Mouse (Mus musculus) cerebellum, adult (tissue): Measurements from ENCODE around the gene Ripply2.

Experiments
- ATAC-seq: cut with Nextera tagmentation; 2 replicates; pipeline ENCODE4 v1.9.2; 2017; ENCODE audit warnings: mild to moderate bottlenecking, moderate library complexity, mixed read lengths; ENCODE audit not compliant: insufficient number of reproducible peaks, low FRiP score, low TSS enrichment

Ripply2 gene

DNA sequence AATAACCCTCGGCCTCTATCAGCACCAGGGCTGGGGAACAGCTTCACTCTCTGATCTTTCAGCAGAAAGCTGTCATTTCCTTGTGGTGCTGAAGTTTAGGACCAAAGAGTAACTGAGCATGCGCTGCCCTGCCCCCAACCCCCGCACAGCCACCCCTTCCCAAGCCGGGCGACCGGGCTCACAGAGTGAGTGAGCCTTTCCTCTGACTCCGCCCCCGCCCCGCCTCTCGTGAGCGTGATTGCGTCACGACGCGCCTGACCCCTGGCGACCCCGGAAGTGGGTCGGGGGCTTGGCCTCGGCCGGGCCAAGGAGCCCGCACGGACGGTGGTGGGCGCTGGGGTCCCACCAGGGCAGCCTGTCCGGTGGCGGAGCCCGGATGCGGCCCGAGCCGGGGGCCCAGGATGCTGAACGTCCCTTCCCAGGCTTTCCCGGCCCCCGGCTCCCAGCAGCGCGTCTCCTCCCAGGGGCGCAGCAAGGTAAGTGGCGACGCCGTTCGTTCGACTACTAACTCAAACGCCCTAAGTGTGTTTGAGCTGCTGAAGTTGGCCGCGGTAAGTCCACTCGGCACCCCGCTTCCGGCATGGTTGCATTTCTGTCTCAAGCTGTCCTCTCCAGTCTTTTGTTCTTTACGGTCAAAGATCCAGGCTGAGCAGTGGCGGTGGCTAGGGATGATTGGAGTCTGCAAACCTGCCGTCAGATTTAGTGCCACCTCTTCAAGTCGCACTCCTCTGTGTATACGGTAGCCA is 6.6 kb downstream of the Ripply2 start, which contains the start of gene Cyb5r4:
Cyb5r4 (plus strand) TSS at position 237 of the 746 bp plus-strand sequence.
- peak; percentile 92 for ATAC-seq

DNA sequence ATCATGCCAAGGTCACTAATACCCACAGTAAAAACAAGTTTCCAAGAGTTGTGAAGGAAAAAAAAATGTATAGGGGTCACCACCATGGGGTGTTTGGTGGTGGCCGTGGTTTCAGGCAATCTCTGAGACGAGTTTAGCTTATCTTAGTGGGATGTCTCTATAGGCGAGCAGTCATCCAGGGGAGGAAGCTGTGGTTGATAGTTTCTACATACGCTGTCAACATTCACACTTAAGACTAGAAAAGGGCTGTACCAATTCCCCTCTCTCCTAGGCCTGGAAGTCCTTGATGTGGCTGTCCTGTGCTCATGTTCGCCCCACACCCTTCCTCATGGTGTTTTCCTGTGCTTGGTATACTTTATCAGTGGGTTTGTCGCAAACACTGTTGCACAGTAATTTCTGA is 10.4 kb downstream of the Ripply2 start:
- no peak for ATAC-seq

DNA sequence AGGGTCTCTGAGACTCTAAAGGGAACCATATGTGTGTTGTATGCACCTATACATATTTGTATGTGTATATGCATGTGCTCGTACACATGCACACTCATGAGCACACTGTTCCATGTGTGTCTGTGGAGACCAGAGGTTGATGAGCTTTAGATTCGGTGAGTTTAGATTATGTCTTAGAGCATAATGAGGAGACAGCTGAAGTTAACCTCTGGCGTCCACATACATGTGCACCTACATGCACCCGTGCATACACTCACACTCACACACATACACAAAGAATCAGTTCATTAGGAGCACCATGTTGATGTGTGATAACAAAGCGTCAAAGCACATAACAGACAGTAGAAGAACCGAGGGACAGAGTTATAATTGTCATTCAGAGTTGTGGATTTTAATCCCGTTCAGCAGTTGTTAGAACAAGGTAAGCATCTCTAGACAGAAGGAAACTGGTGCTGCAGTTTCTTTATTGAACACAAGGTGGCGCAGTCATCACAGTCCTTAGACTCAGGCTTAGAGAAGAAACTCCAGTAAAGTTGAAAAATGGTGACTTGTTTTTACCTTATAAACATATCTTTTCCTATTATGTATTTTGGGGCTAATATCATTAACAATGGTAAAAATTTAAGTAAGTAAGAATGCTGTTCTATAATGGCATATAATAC is 12.2 kb downstream of the Ripply2 start:
- peak; percentile 64; the same call in 1 of the 2 replicates for ATAC-seq

DNA sequence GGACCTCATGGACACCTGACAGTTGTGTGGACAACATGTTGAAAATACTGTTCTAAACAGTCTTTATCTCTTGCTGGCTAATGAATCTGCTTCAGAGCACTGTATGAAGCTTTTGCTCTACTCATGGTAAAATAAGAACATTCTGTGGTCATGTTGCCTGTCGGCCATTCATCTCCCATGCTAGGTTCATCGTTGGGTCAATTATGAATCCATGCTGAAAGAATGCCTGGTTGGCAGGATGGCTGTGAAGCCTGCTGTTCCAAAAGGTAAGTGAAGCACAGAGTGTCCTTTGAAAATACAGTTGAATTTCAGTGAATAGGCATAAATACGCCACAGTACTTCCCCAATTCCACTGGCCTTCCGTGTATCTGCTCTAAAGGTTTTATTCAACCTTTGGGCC is 16.9 kb downstream of the Ripply2 start:
- ATAC-seq, result no peak

DNA sequence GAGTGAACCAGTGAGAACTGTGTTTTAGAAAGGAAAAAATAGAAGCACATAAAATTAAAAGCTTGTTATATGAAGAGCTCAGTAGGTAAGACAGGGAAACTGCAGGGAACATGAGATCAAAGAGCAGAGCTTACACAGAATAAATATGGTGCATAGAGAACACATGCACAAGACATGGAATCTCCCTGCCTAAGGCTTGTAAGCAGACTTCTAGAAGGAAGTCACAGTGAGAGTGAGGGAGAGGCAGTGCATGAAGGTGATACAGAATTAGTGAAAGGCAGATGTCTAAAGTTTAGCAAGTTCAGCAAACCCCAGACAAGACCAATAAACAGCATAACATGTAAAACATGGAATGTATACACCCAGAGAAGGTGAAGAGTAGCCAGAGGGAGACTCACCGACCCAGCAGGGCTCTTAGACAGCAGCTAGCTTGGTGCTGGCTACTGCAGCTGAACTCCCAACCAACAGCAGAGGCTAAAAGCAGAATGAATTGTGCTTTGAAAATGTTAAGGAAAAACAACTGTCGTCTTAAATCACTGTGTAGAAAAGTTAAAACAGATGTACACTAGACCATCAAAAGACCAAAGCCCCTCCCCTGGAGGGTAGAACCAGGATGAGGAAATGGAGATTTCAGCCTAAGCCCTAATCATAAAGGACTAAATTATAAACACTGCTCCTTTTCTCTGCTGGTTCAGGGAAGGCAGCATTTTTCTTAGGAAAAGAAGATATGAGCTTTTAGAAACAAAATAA is 19.7 kb downstream of the Ripply2 start:
- ATAC-seq, result no peak

DNA sequence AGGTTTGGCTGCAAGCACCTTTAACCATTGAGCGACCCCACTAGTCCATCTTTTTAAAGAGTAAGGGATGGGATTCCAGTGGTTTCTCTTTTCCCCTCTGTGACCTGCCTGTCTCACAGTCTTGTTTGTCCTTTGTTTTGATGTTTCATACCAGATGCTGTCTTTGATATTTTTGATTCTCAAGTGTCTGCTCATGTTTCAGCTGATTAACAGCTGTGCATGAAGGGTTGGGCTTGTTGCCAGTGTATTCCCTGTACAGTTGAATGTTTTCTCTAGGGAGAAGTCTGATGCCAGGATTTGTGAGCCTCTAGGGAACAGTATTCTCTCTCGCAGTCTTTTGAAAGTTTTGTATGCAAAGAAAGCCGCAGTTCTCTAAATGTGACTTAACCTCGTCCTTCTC is 34.1 kb downstream of the Ripply2 start:
- ATAC-seq, result no peak

DNA sequence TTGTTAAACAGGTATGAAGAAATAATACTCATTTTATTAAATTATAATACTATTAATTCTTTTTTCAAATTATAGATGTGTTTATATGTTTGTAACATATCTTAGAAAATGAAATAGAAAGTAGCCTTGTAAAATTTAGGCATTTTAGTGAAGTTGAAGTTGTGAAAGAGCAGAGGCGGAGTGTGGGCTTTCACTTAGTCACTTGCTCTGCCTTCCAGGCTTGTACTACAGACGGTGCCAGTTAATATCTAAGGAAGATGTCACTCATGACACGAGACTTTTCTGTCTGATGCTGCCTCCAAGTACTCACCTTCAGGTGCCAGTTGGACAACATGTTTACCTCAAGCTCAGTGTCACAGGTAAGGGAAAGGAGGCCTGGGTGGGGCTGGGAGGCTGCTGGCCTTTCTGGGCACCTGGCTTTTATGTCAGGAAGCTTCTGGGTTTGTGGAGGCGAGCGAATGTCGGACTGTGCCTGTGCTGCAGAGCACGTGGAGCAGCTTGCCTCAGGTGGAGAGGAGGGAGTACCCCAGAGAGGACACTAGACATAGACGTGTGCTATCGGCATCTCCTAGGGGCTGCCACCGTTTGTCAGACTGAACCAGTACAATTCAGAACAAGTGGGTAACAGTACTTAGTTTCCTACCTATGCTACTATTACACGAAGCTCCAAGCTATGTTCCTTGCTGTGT is 40.4 kb downstream of the Ripply2 start:
- ATAC-seq, result no peak

DNA sequence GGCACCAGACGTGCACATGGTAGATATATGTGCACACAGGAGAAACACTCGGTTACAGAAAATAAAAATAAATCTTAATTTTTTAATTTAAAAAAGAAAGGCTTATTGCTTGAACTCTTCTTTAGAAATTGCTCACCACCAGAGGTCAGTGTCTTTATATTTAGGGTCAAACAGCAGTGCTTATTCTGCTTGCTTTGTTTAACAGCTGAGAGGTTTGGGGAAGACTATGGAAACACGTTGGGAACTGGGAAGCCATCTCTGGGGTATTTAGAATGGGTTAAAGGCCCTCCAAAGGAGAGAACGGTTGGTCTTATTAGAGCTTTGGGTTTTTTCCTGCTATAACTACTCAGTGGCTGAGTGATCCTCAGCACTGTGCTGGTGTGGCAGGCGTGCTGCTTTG is 47.0 kb downstream of the Ripply2 start:
- ATAC-seq, result no peak

DNA sequence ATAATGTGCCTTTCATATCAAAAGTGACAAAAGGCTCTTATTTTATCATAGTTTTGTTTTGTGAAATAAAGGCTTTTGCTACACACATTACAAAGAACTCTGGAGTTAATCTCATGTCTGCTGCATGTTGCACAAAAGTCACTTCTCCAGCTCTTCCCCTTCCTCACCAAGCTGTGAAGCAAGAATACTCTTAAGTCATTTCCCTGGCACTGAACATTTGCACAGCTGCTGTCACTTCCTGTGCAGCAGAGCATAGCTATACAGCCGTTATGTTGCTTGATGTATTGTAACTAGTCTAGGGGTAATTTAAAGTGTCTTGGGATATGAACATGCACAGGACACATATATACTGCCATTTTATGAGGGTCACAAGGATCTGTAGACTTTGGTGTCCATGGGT is 52.8 kb downstream of the Ripply2 start:
- ATAC-seq, result no peak
